Mouse (Mus musculus) CH12.LX (cell line): ENCODE data around the gene Rasal1. TPM values are rescaled to one million over a fixed set of nuclear protein-coding genes. Genes with fewer than 3 reads are reported as not detected.

ENCODE experiments used
- DNase-seq: peaks from one replicate; pipeline ENCODE4 v3.0.0-alpha.2; 2013; ENCODE audit errors: extremely low read depth
- H3K27ac ChIP-seq: 2 replicates; pipeline ENCODE4 v1.5.1; 2012; ENCODE audit warnings: low read depth, mild to moderate bottlenecking, control low read depth, moderate library complexity; ENCODE audit not compliant: insufficient read depth
- H3K27me3 ChIP-seq: replicated peaks from 2 replicates; pipeline ENCODE3; 2012; ENCODE audit warnings: inconsistent platforms
- H3K36me3 ChIP-seq, 2 experiments: replicated peaks in 1 of 2; 2 replicates each; pipeline versions ENCODE3 to v1.6.1; 2012; ENCODE audit warnings: inconsistent platforms in 1 of 2, low read length in 1 of 2, mild to moderate bottlenecking in 1 of 2, mixed read lengths in 1 of 2, moderate library complexity in 1 of 2; ENCODE audit not compliant: control insufficient read depth in 1 of 2, insufficient read depth in 1 of 2
- H3K4me1 ChIP-seq, 2 experiments: 2 replicates each; pipeline ENCODE4 v1.6.1; 2012; ENCODE audit warnings: inconsistent platforms in 1 of 2, moderate library complexity in 1 of 2; ENCODE audit not compliant: insufficient read depth in 2 of 2, control insufficient read depth in 1 of 2
- H3K4me2 ChIP-seq: 2 replicates; pipeline ENCODE4 v1.6.1; 2012; ENCODE audit warnings: low read depth, mild to moderate bottlenecking, control low read depth; ENCODE audit not compliant: poor library complexity, insufficient read depth, severe bottlenecking
- H3K4me3 ChIP-seq, 3 experiments: fragments of 150-350 bp in 1 of 3; sonication (generic) in 1 of 3; replicated peaks in 1 of 3; 2 replicates each; pipeline versions ENCODE3 to v1.5.1; 2011 to 2012; ENCODE audit warnings: low read depth in 2 of 3, low read length in 2 of 3, mild to moderate bottlenecking in 2 of 3, moderate library complexity in 2 of 3, control low read depth in 1 of 3, improper control_type of control experiment in 1 of 3, inconsistent platforms in 1 of 3, mixed read lengths in 1 of 3; ENCODE audit not compliant: poor library complexity in 1 of 3
- H3K79me2 ChIP-seq: replicated peaks from 2 replicates; pipeline ENCODE4 v1.6.1; 2012; ENCODE audit warnings: mild to moderate bottlenecking, moderate library complexity; ENCODE audit not compliant: control insufficient read depth, poor library complexity, insufficient read depth, severe bottlenecking; ENCODE audit errors: extremely low read depth
- H3K9ac ChIP-seq: 2 replicates; pipeline ENCODE4 v1.6.1; 2012; ENCODE audit warnings: low read depth, mild to moderate bottlenecking, control low read depth, moderate library complexity; ENCODE audit not compliant: insufficient read depth
- H3K9me3 ChIP-seq: replicated peaks from 2 replicates; pipeline ENCODE3; 2012; ENCODE audit warnings: low read length, inconsistent platforms, mixed read lengths
- BHLHE40 ChIP-seq: IDR thresholded peaks from 2 replicates; pipeline ENCODE4 v1.6.1; 2011; ENCODE audit warnings: mild to moderate bottlenecking, low read depth, low read length, improper control_type of control experiment
- CTCF ChIP-seq, 2 experiments: IDR thresholded peaks in 1 of 2; conservative IDR thresholded peaks in 1 of 2; 2 replicates each; pipeline ENCODE4 v1.5.1; 2011 to 2012; ENCODE audit warnings: low read depth in 2 of 2, low read length in 2 of 2, improper control_type of control experiment in 1 of 2, inconsistent platforms in 1 of 2, mild to moderate bottlenecking in 1 of 2, moderate library complexity in 1 of 2
- EP300 ChIP-seq: IDR thresholded peaks from 2 replicates; pipeline ENCODE4 v1.6.1; 2011; ENCODE audit warnings: low read length, improper control_type of control experiment
- ETS1 ChIP-seq: conservative IDR thresholded peaks from 2 replicates; pipeline ENCODE4 v1.6.1; 2012; ENCODE audit warnings: low read depth, mild to moderate bottlenecking, inconsistent platforms, low read length, improper control_type of control experiment, moderate library complexity
- GABPA ChIP-seq: IDR thresholded peaks from 2 replicates; pipeline ENCODE4 v1.6.1; 2012; ENCODE audit warnings: low read depth, low read length, improper control_type of control experiment, inconsistent platforms; ENCODE audit not compliant: insufficient replicate concordance
- JUND ChIP-seq: conservative IDR thresholded peaks from 2 replicates; pipeline ENCODE4 v1.6.1; 2011; ENCODE audit warnings: low read depth, low read length, improper control_type of control experiment
- MAFK ChIP-seq: IDR thresholded peaks from 2 replicates; pipeline ENCODE4 v1.6.1; 2011; ENCODE audit warnings: low read length, improper control_type of control experiment; ENCODE audit not compliant: insufficient replicate concordance
- MAX ChIP-seq: IDR thresholded peaks from 2 replicates; pipeline ENCODE4 v1.6.1; 2011; ENCODE audit warnings: low read length, improper control_type of control experiment
- MAZ ChIP-seq: IDR thresholded peaks from 2 replicates; pipeline ENCODE4 v1.6.1; 2012; ENCODE audit warnings: low read depth, mild to moderate bottlenecking, inconsistent platforms, low read length, improper control_type of control experiment, moderate library complexity
- MEF2A ChIP-seq: IDR thresholded peaks from 2 replicates; pipeline ENCODE4 v1.6.1; 2014; ENCODE audit warnings: low read depth, mild to moderate bottlenecking, inconsistent platforms, low read length, improper control_type of control experiment, borderline replicate concordance
- MXI1 ChIP-seq: IDR thresholded peaks from 2 replicates; pipeline ENCODE4 v1.6.1; 2011; ENCODE audit warnings: mild to moderate bottlenecking, low read depth, low read length, improper control_type of control experiment
- MYC ChIP-seq: IDR thresholded peaks from 2 replicates; pipeline ENCODE4 v1.6.1; 2011; ENCODE audit warnings: low read depth, mild to moderate bottlenecking, improper control_type of control experiment, low read length
- POLR2AphosphoS2 ChIP-seq: IDR thresholded peaks from 2 replicates; pipeline ENCODE4 v1.6.1; 2011; ENCODE audit warnings: low read depth, low read length, improper control_type of control experiment
- RAD21 ChIP-seq: IDR thresholded peaks from 2 replicates; pipeline ENCODE4 v1.6.1; 2011; ENCODE audit warnings: low read depth, mild to moderate bottlenecking, low read length, improper control_type of control experiment, moderate library complexity
- RCOR1 ChIP-seq: conservative IDR thresholded peaks from 2 replicates; pipeline ENCODE4 v1.6.1; 2012; ENCODE audit warnings: low read depth, mild to moderate bottlenecking, inconsistent platforms, low read length, improper control_type of control experiment
- SIN3A ChIP-seq: IDR thresholded peaks from 2 replicates; pipeline ENCODE4 v1.6.1; 2012; ENCODE audit warnings: low read length, improper control_type of control experiment, inconsistent platforms
- TBP ChIP-seq: conservative IDR thresholded peaks from 2 replicates; pipeline ENCODE4 v1.6.1; 2011; ENCODE audit warnings: low read depth, low read length, improper control_type of control experiment
- USF2 ChIP-seq: conservative IDR thresholded peaks from 2 replicates; pipeline ENCODE4 v1.6.1; 2011; ENCODE audit warnings: low read depth, low read length, improper control_type of control experiment
- ZNF384 ChIP-seq: IDR thresholded peaks from 2 replicates; pipeline ENCODE4 v1.6.1; 2012; ENCODE audit warnings: low read depth, low read length, improper control_type of control experiment, inconsistent platforms
- dilution Hi-C: fragments of 300-500 bp; cut with MboI; formaldehyde crosslinking; loops from 2 replicates; pipeline ENCODE4 v1.14.3; 2020; ENCODE audit warnings: low sequenced_read_pairs; ENCODE audit not compliant: extremely low pct_unique_long_range_greater_than_20kb, extremely low pct_ligation_motif_present
- in situ Hi-C: fragments of 300-500 bp; cut with MboI; formaldehyde crosslinking; loops from 3 replicates; pipeline ENCODE4 v1.14.3; 2019; ENCODE audit warnings: low sequenced_read_pairs, low pct_ligation_motif_present, low pct_unique_long_range_greater_than_20kb, mixed read lengths
- polyA plus RNA-seq: library from polyadenylated mRNA; unstranded; fragments of >175 nt; gene quantifications from 2 replicates; pipeline ENCODE4 v1.2.1, GENCODE M21; 2012; ENCODE audit warnings: low read depth; ENCODE audit not compliant: insufficient read length
- total RNA-seq, 2 experiments: library from RNA; depleted of rRNA; stranded (reverse); fragments of 300-350 nt in 1 of 2; fragments of >200 nt in 1 of 2; gene quantifications; 2 replicates each; pipeline ENCODE4 v1.2.3; 2012 to 2014

Rasal1 gene
- total and polyA plus RNA-seq, 3 experiments = 11.7 to 21.4 (median 15.6) TPM

DNA sequence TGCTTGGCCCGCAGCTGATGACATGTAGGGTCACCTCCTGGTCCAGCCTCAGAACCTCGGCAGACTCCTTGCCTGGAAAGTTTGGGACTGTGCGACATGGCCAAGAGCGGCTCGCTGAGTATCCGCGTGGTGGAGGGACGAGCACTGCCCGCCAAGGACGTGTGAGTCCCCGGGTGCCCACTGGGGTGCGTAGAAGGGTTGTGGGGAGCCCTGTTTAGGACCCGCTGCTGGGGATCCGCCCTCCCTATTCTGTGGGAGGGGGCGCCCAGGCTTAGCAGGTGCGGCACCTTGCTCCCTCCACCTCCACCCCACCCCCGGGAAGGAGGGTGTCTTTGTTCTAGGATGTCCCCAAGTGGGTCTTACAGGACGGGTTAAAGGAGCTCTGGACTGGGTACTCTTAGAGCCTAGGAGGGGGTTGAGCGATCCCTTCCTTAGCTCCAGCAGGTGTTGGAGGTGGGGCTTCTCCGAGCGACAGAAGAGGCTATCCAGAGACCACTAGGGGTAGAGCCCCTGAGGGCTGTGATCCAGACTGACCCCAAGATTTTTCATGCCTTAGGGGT is 842 bp downstream of the Rasal1 start:
- H3K9me3 ChIP-seq = no peaks in the 10 kb centered on the region
- no peak for TF ChIP-seq EP300
- no peak for TF ChIP-seq MEF2A
- no peak for TF ChIP-seq MAFK
- TF ChIP-seq RCOR1 = no peak
- TF ChIP-seq SIN3A = peak; percentile 19; the same call in 1 of the 2 replicates
- TF ChIP-seq RAD21 = peak; percentile 5
- peak; percentile 93; the same call in 1 of the 2 replicates for TF ChIP-seq MXI1
- TF ChIP-seq MYC = 0 out of 2 replicates have a peak, but pooled peaks have one; percentile 44
- peak in 1 of 2 experiments; percentile 16; a peak in 1 of 4 replicates for TF ChIP-seq CTCF (conservative IDR thresholded peaks at IDR 0.05 in 1 of 2, IDR thresholded peaks at IDR 0.05 in 1 of 2; ENCODE audit: low read depth in 2 of 2, low read length in 2 of 2)
- TF ChIP-seq, all 38 proteins: peak for 5
- H3K79me2 ChIP-seq = no peaks in the 10 kb centered on the region
- H3K4me1 ChIP-seq = peaks cover 24 to 61% of the 10 kb centered on the region in 2 experiments
- peak overlapping the region; percentile 75 for H3K9ac ChIP-seq
- in situ Hi-C loops = no loop called here
- dilution Hi-C loops = no loop called here
- H3K4me2 ChIP-seq = peak overlapping the region; percentile 82
- H3K27me3 ChIP-seq = no peaks in the 10 kb centered on the region
- H3K36me3 ChIP-seq = peaks cover 0 to 17% of the 10 kb centered on the region in 2 experiments
- no peak for DNase-seq
- H3K27ac ChIP-seq = peak overlapping the region; percentile 36
- H3K4me3 ChIP-seq = peak overlapping the region; percentile 83 to 93 (median 88)

DNA sequence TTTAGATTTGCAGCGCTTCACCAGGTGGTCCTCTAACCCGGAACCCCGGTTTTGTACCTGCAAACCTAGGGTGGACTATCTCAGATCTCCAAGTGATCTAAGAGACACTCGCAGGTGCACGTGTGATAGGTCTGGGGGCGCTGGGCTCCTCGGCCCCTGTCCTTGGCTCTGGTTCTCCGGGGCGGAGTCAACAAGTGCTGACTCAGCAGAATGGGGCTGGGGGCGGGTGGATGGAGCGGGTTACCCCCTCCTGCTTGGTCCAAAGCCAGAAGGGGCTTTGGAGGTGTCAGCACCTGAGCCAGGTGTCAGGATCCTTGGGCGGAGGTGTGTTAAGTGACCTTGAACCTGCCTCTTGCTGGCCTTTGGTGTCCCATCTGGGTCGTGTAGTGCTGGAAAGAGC is 1.3 kb downstream of the Rasal1 start:
- peak overlapping the region; percentile 83 to 93 (median 88) for H3K4me3 ChIP-seq
- H3K4me2 ChIP-seq = peak overlapping the region; percentile 82
- H3K27ac ChIP-seq = no peak overlapping the region
- H3K9ac ChIP-seq = peak overlapping the region; percentile 75
- no peaks in the 10 kb centered on the region for H3K79me2 ChIP-seq
- TF ChIP-seq USF2 = no peak
- no peak for TF ChIP-seq POLR2AphosphoS2
- no peak for TF ChIP-seq ZNF384
- no peak for TF ChIP-seq MAZ
- no peak for TF ChIP-seq ETS1
- TF ChIP-seq TBP = no peak
- TF ChIP-seq SIN3A = peak; percentile 19; the same call in 1 of the 2 replicates
- TF ChIP-seq MAX = no peak
- no peak for TF ChIP-seq BHLHE40
- TF ChIP-seq RAD21 = no peak
- TF ChIP-seq GABPA = no peak
- peak; percentile 100 for TF ChIP-seq MAFK
- no peak for TF ChIP-seq JUND
- dilution Hi-C loops = no loop called here
- H3K36me3 ChIP-seq = peaks cover 3 to 22% of the 10 kb centered on the region in 2 experiments
- no peaks in the 10 kb centered on the region for H3K9me3 ChIP-seq
- H3K27me3 ChIP-seq = no peaks in the 10 kb centered on the region
- DNase-seq = no peak
- H3K4me1 ChIP-seq = peaks cover 24 to 60% of the 10 kb centered on the region in 2 experiments
- in situ Hi-C loops = no loop called here
